Mouse (Mus musculus) embryo, embryonic 10 days (tissue): ENCODE results near the gene Dock1.
A peak's percentile ranks its signal among the peaks of the same experiment; 100 is the strongest.

Experiments used
- DNase-seq: peaks from one replicate; pipeline ENCODE4 v3.0.0-alpha.2; 2015; ENCODE audit warnings: low spot score

Gene Dock1

DNA sequence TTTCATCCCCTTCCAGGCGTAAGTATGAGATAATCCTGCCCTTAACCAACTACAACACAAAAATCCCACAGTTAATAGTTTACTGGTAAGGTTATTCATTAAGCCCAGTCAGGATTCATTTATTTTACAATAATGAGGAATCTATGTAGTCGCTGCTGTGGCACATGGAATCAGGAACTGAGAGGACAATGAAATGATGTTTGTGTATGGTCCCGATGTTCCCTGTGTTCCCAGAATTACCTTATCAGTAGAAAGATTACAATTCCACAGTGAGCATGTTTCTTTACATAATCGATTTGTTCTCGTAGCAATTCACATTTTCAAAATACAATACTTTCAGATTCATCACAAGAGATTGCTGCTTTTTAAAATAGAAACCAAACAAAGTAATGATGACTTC is 83.0 kb downstream of the Dock1 start:
- DNase-seq = no peak

DNA sequence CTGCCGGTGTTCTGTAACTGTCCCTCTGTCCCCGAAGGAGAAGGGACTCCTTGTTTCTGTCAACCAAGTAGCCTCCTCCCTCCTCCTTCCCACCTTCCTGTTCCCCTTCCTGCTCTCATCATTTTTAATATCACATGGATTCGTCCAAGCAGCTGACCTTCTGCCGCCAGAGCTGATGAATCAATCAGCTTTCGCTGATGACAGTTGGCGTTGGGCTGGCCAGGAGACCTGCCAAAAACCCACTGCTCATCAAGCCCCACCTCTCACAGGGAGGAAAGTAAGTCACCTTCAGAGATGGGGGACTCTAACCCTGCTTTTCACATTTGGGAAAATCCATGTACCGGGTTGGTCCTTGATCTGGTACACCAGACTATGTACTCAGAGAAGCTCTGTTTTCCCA is 87.2 kb downstream of the Dock1 start:
- DNase-seq = no peak

DNA sequence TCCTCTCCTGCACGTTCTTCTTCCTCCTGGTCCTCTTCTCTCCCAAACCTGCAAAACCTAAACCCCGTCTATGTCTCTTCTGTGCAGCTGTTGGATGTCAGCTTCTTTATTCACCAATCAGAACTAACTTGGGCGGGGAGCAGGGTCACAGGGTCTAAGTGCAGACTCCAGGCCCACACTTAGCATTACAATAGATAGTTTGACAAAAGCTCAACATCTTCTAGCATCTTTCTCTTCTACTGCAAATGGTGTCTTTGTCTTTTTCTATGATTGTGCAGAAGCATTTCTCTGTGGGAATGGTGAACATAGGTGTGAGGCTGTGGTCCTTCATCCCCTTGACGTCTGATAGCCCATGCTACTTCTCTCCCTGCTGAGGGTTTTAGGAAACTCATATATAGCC is 91.3 kb downstream of the Dock1 start:
- DNase-seq = no peak

DNA sequence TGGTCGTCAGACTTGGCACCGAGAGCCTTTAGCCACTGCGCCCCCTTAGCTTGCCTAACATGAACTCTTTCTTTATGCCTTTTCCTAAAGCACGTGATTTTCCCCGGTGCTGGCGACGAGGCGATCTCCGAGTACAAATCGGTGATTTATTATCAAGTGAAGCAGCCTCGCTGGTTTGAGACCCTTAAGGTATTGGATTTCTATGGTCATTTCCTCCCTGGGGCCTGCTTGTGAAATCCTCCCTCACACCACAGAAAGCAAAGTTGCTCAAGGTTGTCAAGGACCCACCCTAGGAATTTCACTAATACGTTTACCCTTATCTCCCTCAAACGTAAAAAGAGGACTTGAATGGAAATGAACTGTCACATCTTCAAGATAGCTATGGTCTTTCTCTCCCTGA is 94.7 kb downstream of the Dock1 start:
- no peak for DNase-seq

DNA sequence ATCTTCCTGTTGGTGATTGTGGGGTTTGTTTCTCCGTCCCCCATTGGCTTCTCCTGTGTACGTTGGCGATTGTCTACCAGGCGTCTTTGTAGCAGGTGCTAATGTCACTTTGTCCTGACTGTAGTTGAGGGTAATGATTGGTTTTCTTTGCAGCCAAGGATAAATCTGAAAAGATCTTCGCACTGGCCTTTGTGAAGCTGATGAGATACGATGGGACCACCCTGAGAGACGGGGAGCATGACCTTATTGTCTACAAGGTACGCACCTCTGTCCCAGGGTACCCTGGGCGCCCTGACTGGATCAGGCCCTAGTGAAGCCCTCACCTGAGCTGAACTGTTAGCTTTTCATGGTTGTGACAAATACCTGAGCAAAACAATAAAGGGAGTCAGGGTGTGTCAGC is 100.9 kb downstream of the Dock1 start:
- no peak for DNase-seq

DNA sequence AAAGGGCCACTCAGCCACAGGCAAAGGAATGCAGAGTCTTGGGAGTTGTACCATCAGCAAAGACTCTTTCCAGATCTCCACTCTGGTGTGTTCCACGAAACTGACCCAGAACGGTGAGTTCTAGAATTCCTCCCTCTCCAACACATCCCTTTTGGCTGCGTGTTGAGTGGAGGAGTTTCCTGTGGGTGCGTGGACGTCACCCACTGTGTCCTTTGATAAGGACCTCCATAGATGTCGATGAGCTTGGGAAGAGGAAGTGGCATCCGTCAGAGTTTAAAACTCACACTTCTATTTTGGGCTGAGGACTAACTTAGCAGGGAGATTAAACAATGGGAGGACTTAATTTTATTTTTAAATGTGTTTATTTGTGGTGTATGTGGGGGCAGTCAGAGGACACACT is 101.9 kb downstream of the Dock1 start:
- DNase-seq = no peak

DNA sequence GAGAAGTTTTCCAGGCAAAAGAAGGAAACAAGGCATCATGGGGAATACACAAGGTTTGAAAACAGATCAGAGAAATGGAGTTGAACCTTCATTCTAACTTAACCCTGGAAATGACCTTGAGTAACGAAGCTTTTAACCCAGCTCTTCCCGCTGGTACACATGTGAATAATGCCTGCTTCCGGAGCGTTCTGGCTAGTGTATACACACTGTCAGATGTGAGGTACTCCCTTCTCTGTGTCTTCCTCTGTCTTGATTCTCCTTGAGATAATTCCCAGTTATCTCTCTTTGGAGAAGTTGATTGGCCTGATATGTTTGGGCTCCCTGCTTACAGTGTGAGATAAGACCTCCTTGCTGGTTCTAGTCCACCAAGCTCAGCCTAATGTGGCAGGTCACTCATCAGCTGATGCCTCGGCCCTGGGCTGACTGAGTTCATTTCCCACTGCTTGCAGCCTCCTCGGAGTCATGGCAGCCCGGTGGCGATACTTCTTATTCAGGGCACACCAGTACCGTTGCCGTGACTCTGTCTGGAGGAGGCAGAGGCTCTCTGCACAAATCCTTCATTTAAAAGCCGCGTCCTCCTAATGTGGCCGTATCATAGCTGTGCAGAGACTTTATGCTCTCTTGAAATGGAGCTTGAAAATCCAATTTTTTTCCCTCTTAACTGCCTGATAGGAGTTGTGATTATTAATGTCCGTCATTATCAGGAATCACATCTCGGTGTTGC is 102.6 kb downstream of the Dock1 start:
- DNase-seq = no peak

DNA sequence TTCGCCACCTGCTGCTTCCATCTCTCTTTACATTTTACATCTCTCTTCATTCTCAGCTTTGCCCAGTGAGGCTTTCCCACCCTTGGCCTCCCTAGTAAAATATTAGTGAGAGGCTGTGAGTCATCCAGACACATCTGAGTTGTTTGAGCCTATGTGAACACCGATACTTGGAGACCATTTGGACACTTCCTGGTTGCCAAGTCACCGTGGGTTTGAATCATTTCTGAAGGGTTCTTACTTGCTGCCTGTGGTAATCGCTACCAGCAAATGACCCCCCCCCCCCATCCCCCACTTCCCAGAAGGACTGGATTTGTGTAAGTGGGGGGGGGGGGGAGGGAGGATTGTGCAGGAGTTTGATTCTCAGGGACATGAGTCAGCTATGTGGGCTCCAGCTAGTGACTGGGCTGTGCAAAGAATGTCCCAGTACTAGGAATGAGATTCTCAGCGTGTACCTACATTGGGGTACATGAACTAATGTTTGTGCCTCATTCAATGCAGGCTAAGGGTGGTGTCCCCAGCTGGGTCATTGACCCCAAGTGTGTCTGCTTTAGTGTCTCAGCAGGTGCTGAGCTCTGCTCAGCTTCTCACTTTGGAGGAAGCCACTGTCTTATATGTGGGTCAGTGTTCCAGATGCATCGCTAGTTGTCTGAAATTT is 103.4 kb downstream of the Dock1 start:
- DNase-seq = no peak

DNA sequence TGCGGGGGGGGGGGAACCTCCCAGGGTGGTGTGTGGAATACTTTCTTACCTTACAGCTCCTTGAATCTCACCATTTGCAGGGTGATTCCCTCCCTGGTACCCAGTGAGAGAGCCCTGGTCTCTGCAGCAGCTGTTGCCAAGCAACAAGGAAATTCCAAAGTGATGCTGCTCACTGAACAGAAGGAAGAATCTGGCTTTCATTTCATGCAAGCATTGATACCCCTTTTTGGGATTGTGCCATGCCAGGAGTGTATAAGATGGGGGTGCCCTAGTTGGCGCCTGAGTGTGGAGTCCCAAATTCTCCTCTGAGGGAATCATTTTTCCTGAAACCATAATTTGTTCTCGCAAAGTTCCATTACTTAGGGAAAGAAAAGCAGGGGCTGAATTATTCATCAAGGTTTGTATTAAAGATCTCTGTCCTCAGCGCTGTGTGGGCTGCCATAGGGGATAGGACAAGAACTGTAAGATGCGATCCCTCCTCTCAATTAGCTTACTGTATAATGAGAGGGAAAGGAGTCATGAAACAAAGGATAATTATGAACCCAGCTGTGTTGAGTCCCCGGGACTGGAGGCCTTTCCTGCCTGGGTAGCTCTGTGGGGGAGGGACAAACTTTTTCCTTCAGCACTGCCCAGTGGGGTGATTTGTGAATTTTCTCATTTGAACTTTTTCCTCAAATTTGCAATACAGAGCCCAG is 104.2 kb downstream of the Dock1 start:
- DNase-seq = no peak

DNA sequence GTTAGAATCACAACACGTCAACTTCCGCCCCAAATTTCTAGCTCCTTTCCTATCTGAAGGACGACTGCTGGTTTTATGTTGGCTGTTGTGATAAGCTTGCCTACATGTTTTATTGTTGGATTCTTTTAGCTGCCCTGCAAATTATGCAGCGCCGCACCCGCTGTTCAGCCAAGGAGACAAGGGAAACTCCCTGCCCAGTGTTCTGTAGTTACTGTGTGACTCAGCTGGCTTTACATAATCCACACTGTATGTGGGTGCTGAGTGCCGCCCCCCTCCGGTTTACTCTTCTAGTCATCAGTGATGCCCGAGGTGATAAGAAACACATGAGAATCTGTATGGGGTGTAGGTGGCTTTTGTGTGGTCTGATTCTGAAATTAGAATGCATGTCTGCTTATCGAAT is 105.2 kb downstream of the Dock1 start:
- no peak for DNase-seq

DNA sequence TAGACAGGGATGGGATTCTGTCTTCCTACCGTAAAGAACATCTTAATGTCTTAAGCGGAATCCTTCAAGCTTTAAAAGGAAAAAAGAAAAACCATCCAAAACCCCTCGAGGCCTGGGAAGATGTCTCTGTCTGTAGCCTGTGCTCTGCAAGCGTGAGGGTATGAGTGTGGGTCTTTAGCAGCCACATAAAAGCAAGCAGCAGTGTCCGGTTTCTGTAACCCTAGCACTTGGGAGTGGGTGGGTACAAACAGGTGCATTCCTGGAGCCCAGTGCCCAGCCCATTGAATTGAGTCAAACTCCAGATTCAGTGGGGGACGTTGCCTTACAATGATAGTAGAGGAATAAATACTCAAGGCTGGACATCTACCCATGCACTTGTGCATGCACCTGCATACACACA is 105.9 kb downstream of the Dock1 start:
- no peak for DNase-seq

DNA sequence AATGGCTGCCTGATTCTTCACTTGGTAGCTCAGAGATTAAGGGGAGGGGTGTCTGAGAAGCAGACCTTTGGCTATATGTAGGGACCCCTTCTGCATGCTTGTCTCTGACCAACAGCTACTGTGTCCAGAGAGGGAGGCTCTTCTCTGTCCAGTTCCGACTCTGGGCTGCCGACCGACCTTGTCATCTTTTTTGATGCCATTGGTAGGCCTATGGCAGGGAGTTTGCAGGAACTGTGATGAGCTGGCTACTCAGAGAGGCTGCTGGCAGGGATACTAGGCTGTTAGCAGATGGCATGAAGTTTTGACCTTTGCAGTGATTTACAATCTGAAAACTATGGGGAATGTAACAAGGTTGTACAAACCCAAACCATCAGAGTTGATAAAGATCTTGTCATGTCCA is 109.3 kb downstream of the Dock1 start:
- no peak for DNase-seq

DNA sequence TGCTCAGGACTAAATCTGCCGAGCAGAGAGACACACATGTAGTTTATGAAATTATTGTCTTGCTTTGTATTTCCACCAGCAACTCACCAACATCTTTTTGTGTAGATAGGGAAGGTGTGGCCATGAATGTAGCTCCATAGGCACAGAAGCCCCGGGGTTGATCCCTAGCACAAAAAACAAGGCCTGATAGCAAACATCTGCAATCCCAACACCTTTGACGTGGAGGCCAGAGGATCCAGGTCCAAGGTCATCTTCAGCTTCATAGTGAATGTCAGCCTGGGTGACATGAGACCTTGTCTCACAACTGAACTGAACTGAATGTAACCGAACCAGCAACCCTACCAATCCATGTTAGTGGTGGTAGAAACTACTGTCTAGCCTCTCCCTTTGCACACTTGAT is 116.7 kb downstream of the Dock1 start:
- no peak for DNase-seq

DNA sequence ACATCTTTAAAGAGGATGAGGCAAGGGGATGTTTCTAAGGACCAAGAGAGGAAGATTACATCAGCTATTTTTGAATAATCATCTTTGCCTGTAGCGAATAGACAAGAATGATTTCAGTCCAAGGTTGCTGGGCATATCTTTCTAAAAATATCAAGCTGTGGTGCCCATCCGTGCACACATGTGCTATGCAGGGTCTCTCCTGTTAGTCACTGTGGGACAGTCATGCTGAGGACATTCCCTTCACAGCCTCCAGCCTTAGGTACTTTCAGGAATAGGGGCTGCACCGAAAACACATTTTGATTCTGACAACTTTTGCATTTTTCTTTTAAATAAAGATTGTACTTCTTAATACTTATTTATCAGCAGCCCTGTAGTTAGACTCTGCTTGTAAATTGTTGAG is 124.4 kb downstream of the Dock1 start:
- DNase-seq = no peak

DNA sequence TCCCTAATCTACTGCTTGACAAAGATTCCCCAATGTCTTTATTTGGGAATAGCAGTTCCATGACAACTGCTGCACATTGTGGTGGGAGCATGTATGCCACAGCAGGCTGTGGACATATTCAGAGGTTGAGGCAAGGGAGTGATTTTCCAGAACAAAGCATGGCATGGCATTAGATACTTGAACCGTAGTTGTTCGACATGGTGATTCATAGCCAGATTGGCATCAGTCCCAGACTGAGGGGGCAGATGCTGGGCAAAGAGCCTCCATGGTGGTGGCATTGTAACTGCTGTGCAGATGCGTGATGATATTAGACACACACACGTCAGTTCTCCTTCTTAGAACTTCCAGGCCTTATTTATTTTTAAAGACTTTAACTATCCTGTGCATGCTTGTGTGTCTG is 129.6 kb downstream of the Dock1 start:
- no peak for DNase-seq

DNA sequence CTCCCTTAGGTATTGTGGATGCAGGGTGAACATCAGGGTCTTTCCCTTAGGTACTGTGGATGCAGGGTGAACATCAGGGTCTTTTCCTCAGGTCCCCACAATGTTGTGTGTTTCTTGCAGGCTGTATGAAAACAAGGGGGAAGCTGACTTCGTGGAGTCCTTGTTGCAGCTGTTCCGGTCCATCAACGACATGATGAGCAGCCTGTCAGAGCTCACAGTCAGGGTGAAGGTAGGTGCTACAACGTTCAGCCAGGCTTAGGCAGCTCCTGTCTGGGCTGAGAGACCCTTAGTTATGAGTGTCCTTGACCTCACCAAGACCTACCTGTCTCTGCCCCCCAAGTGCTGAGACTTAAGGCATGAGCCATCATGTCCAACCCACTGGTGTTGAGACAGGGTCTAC is 134.0 kb downstream of the Dock1 start:
- no peak for DNase-seq

DNA sequence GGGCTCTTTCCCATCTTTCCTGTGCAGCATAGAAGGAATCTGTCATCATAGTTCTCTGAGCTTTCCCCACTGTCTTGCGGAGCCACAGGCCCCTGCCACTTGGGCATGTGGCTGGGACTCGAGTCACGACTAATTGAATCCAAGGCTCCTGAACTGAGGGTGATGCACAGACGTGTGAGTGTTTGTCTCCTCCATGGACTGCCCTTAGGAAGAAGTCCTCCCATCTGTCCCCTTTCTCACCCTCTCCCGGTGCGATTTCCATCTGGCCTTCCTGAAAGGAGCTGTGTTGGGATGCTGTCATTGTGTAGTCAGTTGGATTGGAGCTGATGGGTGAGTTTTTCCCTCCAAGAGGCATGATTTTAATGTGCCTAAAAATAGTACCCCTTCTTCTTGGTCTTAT is 136.3 kb downstream of the Dock1 start:
- no peak for DNase-seq

DNA sequence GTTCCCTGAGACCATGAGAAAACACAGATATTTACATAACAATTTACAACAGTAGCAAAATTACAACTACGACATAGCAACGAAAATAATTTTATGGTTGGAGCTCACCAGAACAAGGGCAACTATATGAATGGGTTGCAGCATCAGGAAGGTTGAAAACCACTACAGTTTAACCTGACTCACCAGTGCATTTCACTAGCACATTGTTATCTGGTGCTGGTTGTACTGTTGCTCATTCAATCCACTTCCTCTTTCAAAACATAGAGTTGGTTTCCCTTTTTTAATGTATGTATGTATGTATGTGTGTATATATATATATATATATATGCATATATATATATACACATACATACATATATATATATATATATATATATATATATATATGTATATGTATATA is 138.0 kb downstream of the Dock1 start:
- no peak for DNase-seq

DNA sequence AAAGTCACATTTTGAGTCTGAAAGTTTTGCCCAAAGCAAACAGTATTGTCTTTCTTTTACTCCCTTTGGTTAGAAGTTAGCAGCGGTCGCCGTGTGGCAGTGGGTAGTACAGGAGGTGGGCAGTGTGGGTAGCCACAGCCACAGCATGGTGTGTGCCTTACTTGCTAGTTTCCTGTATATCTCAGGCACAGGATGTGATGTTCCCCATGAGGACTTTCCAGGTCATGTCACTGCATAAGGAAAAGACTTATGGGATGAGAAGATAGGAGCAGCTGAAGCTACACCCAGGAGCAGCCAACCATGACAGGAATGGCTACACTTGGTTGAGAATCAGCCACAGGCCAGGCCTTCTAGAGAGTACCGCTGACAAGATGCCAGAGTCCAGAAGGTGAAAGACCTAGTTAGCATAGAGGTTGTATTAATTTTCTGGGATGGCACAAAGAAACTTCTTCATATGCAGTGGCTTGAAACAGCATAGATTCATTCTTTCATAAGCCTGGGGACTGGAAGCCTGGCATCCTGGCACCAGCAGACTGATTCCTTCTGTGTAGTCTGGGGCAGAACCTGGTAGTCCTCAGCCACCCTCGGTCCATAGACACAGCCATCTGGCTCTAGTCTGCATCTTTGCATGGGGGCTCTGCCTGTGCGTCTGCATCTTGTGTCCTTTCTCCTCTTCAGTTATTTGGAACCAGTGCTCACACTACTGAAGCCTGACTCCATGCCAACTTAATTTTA is 139.0 kb downstream of the Dock1 start:
- DNase-seq = no peak

DNA sequence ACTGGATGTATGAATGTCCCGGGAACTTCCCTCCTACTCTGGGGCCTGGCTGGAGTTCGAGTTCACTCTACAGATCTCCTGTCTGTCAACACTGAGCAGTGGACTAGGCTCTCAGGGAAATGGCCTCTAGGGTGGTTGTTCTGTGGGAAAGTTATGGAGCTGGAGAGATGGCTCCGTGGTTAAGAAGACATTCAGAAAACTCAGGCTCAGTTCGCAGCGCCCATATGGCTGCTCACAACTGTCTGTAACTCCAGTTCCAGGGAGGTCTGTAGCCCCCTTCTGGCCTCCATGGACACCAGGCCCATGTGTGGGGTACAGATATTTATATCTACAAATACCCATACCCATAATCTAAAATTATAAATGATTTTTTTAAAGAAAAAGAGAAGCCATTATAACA is 148.0 kb downstream of the Dock1 start:
- DNase-seq = no peak

DNA sequence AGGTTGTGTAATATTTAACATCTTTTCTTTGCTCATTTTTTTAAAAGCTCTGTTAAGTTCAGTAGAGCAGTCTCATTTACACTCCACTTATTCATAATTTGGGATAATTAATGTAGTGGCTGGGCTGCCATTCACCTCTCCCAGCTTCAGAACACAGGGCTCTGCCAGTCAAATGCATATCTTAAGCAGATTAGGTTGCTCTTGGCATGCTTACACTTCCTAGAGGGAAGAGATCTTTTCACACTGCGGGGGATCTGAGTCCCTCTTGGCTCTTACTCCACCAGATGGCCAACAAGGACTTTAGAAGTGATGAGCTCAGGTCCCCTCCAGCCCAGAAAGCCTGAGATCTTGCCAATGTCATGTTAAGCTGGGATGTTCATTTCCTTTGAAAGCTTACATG is 150.8 kb downstream of the Dock1 start:
- no peak for DNase-seq

DNA sequence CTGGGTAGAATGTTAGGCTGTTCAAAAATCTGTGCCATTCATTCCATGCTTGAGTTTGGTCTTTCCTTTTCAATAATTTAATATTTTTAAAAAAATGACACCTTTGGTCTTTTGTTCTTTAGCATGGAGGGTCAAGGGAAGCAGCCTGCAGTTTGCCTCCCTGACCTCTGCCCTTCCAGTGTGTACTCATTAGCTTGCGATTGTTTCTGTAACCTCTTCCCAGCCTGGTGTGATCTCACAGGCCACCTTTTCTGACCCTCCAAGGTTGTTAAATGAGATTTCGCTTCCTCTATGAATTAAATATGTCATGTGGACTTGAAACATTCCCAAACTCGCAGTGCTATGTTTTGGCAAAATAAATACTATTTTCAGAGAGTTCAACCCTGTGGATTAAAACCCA is 151.6 kb downstream of the Dock1 start:
- DNase-seq = peak; percentile 32

DNA sequence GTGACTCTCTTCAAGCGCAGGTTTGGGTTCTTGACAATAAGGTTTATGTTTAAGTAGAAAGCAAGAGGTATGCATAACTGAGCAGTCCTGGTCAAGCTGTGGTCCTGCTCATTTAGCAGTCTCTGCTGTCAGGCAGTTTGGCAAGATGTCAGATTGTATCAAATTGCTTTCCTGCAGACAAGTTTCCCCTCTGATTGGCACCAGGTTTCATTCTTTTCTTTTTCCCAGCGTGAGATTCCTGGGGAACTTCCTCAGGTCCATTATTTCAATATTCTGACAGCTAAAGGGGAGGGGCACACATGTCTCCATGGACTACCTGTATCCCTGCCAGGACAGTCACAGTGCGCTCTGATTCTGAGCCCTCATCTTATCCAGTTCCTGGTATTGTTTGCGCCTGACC is 153.4 kb downstream of the Dock1 start:
- no peak for DNase-seq
